Mouse (Mus musculus) CH12.LX (cell line): ENCODE measurements at regions not wholly inside any gene's neighbourhood (a gene's known extent, or its start where the extent isn't known, plus 50 kb on each side); places are given as distances from the start of the nearest gene placed in this dataset.

Experiments used
- DNase-seq: peaks from one replicate; pipeline ENCODE4 v3.0.0-alpha.2; 2013; ENCODE audit errors: extremely low read depth
- H3K27ac ChIP-seq: 2 replicates; pipeline ENCODE4 v1.5.1; 2012; ENCODE audit warnings: low read depth, mild to moderate bottlenecking, control low read depth, moderate library complexity; ENCODE audit not compliant: insufficient read depth
- H3K27me3 ChIP-seq: replicated peaks from 2 replicates; pipeline ENCODE3; 2012; ENCODE audit warnings: inconsistent platforms
- H3K36me3 ChIP-seq, 2 experiments: replicated peaks in 1 of 2; 2 replicates each; pipeline versions ENCODE3 to v1.6.1; 2012; ENCODE audit warnings: inconsistent platforms in 1 of 2, low read length in 1 of 2, mild to moderate bottlenecking in 1 of 2, mixed read lengths in 1 of 2, moderate library complexity in 1 of 2; ENCODE audit not compliant: control insufficient read depth in 1 of 2, insufficient read depth in 1 of 2
- H3K4me1 ChIP-seq, 2 experiments: 2 replicates each; pipeline ENCODE4 v1.6.1; 2012; ENCODE audit warnings: inconsistent platforms in 1 of 2, moderate library complexity in 1 of 2; ENCODE audit not compliant: insufficient read depth in 2 of 2, control insufficient read depth in 1 of 2
- H3K4me2 ChIP-seq: 2 replicates; pipeline ENCODE4 v1.6.1; 2012; ENCODE audit warnings: low read depth, mild to moderate bottlenecking, control low read depth; ENCODE audit not compliant: poor library complexity, insufficient read depth, severe bottlenecking
- H3K4me3 ChIP-seq, 3 experiments: fragments of 150-350 bp in 1 of 3; sonication (generic) in 1 of 3; replicated peaks in 1 of 3; 2 replicates each; pipeline versions ENCODE3 to v1.5.1; 2011 to 2012; ENCODE audit warnings: low read depth in 2 of 3, low read length in 2 of 3, mild to moderate bottlenecking in 2 of 3, moderate library complexity in 2 of 3, control low read depth in 1 of 3, improper control_type of control experiment in 1 of 3, inconsistent platforms in 1 of 3, mixed read lengths in 1 of 3; ENCODE audit not compliant: poor library complexity in 1 of 3
- H3K79me2 ChIP-seq: replicated peaks from 2 replicates; pipeline ENCODE4 v1.6.1; 2012; ENCODE audit warnings: mild to moderate bottlenecking, moderate library complexity; ENCODE audit not compliant: control insufficient read depth, poor library complexity, insufficient read depth, severe bottlenecking; ENCODE audit errors: extremely low read depth
- H3K9ac ChIP-seq: 2 replicates; pipeline ENCODE4 v1.6.1; 2012; ENCODE audit warnings: low read depth, mild to moderate bottlenecking, control low read depth, moderate library complexity; ENCODE audit not compliant: insufficient read depth
- H3K9me3 ChIP-seq: replicated peaks from 2 replicates; pipeline ENCODE3; 2012; ENCODE audit warnings: low read length, inconsistent platforms, mixed read lengths
- BHLHE40 ChIP-seq: IDR thresholded peaks from 2 replicates; pipeline ENCODE4 v1.6.1; 2011; ENCODE audit warnings: mild to moderate bottlenecking, low read depth, low read length, improper control_type of control experiment
- CHD1 ChIP-seq: IDR thresholded peaks from 2 replicates; pipeline ENCODE4 v1.6.1; 2012; ENCODE audit warnings: low read depth, low read length, improper control_type of control experiment, inconsistent platforms
- ELF1 ChIP-seq: IDR thresholded peaks from 2 replicates; pipeline ENCODE4 v1.6.1; 2014; ENCODE audit warnings: low read depth, mild to moderate bottlenecking, inconsistent platforms, low read length, improper control_type of control experiment
- EP300 ChIP-seq: IDR thresholded peaks from 2 replicates; pipeline ENCODE4 v1.6.1; 2011; ENCODE audit warnings: low read length, improper control_type of control experiment
- GABPA ChIP-seq: IDR thresholded peaks from 2 replicates; pipeline ENCODE4 v1.6.1; 2012; ENCODE audit warnings: low read depth, low read length, improper control_type of control experiment, inconsistent platforms; ENCODE audit not compliant: insufficient replicate concordance
- JUN ChIP-seq: IDR thresholded peaks from 2 replicates; pipeline ENCODE4 v1.6.1; 2011; ENCODE audit warnings: low read depth, mild to moderate bottlenecking, low read length, improper control_type of control experiment, moderate library complexity; ENCODE audit not compliant: insufficient read depth
- MAFK ChIP-seq: IDR thresholded peaks from 2 replicates; pipeline ENCODE4 v1.6.1; 2011; ENCODE audit warnings: low read length, improper control_type of control experiment; ENCODE audit not compliant: insufficient replicate concordance
- MAX ChIP-seq: IDR thresholded peaks from 2 replicates; pipeline ENCODE4 v1.6.1; 2011; ENCODE audit warnings: low read length, improper control_type of control experiment
- MAZ ChIP-seq: IDR thresholded peaks from 2 replicates; pipeline ENCODE4 v1.6.1; 2012; ENCODE audit warnings: low read depth, mild to moderate bottlenecking, inconsistent platforms, low read length, improper control_type of control experiment, moderate library complexity
- MEF2A ChIP-seq: IDR thresholded peaks from 2 replicates; pipeline ENCODE4 v1.6.1; 2014; ENCODE audit warnings: low read depth, mild to moderate bottlenecking, inconsistent platforms, low read length, improper control_type of control experiment, borderline replicate concordance
- MXI1 ChIP-seq: IDR thresholded peaks from 2 replicates; pipeline ENCODE4 v1.6.1; 2011; ENCODE audit warnings: mild to moderate bottlenecking, low read depth, low read length, improper control_type of control experiment
- MYC ChIP-seq: IDR thresholded peaks from 2 replicates; pipeline ENCODE4 v1.6.1; 2011; ENCODE audit warnings: low read depth, mild to moderate bottlenecking, improper control_type of control experiment, low read length
- PAX5 ChIP-seq: IDR thresholded peaks from 2 replicates; pipeline ENCODE4 v1.6.1; 2012; ENCODE audit warnings: low read length, inconsistent platforms, mixed read lengths
- SMC3 ChIP-seq: IDR thresholded peaks from 2 replicates; pipeline ENCODE4 v1.6.1; 2011; ENCODE audit warnings: low read depth, low read length, improper control_type of control experiment
- USF1 ChIP-seq: IDR thresholded peaks from 2 replicates; pipeline ENCODE4 v1.6.1; 2014; ENCODE audit warnings: low read depth, mild to moderate bottlenecking, inconsistent platforms, low read length, improper control_type of control experiment
- USF2 ChIP-seq: conservative IDR thresholded peaks from 2 replicates; pipeline ENCODE4 v1.6.1; 2011; ENCODE audit warnings: low read depth, low read length, improper control_type of control experiment
- ZKSCAN1 ChIP-seq: IDR thresholded peaks from 2 replicates; pipeline ENCODE4 v1.6.1; 2012; ENCODE audit warnings: low read depth, inconsistent platforms, low read length, improper control_type of control experiment, borderline replicate concordance
- ZMIZ1 ChIP-seq: IDR thresholded peaks from 2 replicates; pipeline ENCODE4 v1.6.1; 2012; ENCODE audit warnings: low read depth, mild to moderate bottlenecking, inconsistent platforms, low read length, improper control_type of control experiment
- ZNF384 ChIP-seq: IDR thresholded peaks from 2 replicates; pipeline ENCODE4 v1.6.1; 2012; ENCODE audit warnings: low read depth, low read length, improper control_type of control experiment, inconsistent platforms
- dilution Hi-C: fragments of 300-500 bp; cut with MboI; formaldehyde crosslinking; loops from 2 replicates; pipeline ENCODE4 v1.14.3; 2020; ENCODE audit warnings: low sequenced_read_pairs; ENCODE audit not compliant: extremely low pct_unique_long_range_greater_than_20kb, extremely low pct_ligation_motif_present
- in situ Hi-C: fragments of 300-500 bp; cut with MboI; formaldehyde crosslinking; loops from 3 replicates; pipeline ENCODE4 v1.14.3; 2019; ENCODE audit warnings: low sequenced_read_pairs, low pct_ligation_motif_present, low pct_unique_long_range_greater_than_20kb, mixed read lengths

DNA sequence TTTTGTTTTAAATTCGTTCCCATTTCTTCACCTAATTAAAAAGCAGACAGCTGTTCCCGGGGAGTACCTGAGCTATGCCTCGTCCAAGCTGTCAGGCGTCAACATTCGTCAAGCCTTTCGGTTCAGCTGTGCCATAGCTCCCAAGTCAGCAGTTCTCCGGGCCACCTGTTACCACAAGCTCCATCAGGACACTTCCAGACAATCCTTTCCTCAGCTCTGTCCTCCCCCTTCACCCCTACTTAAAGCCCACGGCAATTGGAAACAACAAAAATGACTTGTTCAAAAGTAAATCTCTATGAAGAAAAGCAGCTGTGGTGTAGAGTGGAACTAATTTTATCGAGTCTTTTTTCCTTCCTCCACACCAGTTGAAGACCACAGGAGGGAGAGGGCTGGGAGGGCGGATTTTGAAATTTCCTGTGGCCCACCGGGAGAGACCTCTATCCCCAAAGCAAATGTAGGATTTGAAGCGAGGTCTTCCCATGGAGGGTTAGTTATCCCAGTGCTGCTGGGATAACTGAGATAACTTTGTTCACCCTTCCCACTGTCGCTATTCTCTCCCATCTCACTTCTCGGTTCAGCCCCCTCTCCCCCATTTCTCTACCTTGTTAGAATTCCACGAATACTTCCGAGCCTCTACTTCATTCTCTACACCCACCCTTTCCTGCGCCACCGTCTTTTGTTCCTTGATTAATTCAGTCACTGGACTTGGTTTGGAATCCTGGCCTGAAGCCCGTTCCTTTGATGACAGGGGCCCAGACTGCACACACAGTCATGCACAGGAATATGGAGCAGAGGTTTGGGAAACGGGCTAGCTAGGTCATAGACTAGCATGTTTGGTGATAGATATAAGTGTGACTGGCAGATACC is 193.1 kb upstream of the Ccdc54 start:
- in situ Hi-C loops = no loop called here

DNA sequence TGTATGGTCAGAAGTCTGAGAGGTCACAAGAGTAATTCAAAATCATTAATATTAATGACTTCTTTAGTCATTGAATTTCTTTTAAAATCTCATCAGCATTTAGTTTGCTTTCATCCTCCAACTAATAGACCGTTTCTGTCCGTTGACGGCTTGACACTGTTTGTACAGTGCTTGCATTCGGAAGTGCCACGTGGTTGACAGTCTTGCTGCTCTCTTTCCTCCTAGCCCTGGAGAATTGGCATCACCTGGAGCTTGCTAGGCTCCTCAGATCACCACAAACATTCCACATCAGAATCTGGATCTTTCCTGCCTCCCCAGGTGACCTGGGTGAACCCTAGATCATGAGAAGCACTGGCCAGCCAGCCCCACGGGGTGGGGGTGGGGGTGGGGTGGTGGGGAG is 192.3 kb upstream of the Ccdc54 start:
- no peaks in the 10 kb centered on the region for H3K9me3 ChIP-seq
- in situ Hi-C loops = no loop called here
- DNase-seq = no peak
- H3K27me3 ChIP-seq = no peaks in the 10 kb centered on the region
- H3K4me3 ChIP-seq = no peak overlapping the region
- H3K27ac ChIP-seq = no peak overlapping the region
- peaks cover 7 to 10% of the 10 kb centered on the region in 2 experiments; a peak in 3 of 4 replicates for H3K4me1 ChIP-seq
- peak overlapping the region; percentile 76 for H3K4me2 ChIP-seq
- dilution Hi-C loops = no loop called here
- H3K36me3 ChIP-seq = no peaks in the 10 kb centered on the region
- no peaks in the 10 kb centered on the region for H3K79me2 ChIP-seq
- TF ChIP-seq MYC = peak; percentile 73; the same call in 1 of the 2 replicates
- no peak for TF ChIP-seq USF1
- peak; percentile 49; the same call in 1 of the 2 replicates for TF ChIP-seq MXI1
- peak; percentile 79; the same call in 1 of the 2 replicates for TF ChIP-seq MAX
- H3K9ac ChIP-seq = no peak overlapping the region

More for the DNA sequence above, 193.1 kb upstream of the Ccdc54 start:
- H3K27ac ChIP-seq = no peak overlapping the region
- TF ChIP-seq GABPA (no peak), JUN (no peak), CHD1 (no peak), ZNF384 (no peak), USF1 (no peak)
- DNase-seq = no peak
- no peak overlapping the region for H3K4me3 ChIP-seq
- H3K9me3 ChIP-seq = no peaks in the 10 kb centered on the region
- no peaks in the 10 kb centered on the region for H3K79me2 ChIP-seq
- H3K36me3 ChIP-seq = no peaks in the 10 kb centered on the region
- H3K4me1 ChIP-seq = peaks cover 7 to 12% of the 10 kb centered on the region in 2 experiments; a peak in 3 of 4 replicates
- H3K4me2 ChIP-seq = peak overlapping the region; percentile 76
- no peak overlapping the region for H3K9ac ChIP-seq
- dilution Hi-C loops = no loop called here
- no peaks in the 10 kb centered on the region for H3K27me3 ChIP-seq

DNA sequence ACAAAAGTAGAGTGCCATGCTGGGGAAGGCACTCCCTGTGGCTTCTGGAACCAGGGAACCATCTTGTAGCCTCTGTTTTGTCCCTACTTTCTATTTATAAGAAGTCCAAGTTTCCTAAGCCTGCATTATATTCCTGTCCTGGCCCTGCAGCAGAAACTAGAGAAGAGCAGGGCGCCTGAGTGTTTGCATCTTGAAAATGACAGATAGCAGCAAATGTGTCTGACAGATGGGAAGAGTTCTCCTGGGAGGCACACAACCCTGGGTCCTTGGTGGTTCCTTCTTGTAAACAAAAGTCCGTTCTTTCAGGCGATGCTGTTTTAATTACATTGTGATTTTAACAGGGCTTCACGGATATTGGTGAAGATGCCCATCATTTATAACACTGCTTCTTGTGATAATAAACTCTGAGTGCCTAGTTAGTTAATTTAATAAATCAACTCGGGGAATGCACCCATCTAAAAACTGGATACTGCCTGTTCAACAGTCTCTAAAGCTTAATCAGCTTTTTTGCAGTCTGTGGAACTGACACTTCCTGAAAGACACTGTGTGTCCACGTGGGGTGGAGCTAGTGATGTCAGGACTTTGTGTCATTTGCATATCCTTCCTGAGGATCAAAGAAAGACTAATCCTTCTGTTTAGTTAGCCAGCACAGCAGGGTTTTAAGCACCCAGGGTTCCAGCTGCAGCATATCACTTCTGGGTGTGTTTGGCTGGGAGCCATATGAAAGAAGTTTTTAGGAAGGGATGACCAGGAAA is 188.3 kb upstream of the Ccdc54 start:
- no peak for TF ChIP-seq ZKSCAN1
- TF ChIP-seq ELF1 = peak; percentile 73
- TF ChIP-seq MAX = peak; percentile 35; the same call in 1 of the 2 replicates
- no peak for TF ChIP-seq EP300
- TF ChIP-seq MAFK = peak; percentile 77
- no peak for TF ChIP-seq BHLHE40
- no peak for TF ChIP-seq PAX5
- 0 out of 2 replicates have a peak, but pooled peaks have one; percentile 12 for TF ChIP-seq USF2
- 0 out of 2 replicates have a peak, but pooled peaks have one; percentile 69 for TF ChIP-seq MYC
- TF ChIP-seq SMC3 = no peak
- TF ChIP-seq ZMIZ1 = no peak
- 0 out of 2 replicates have a peak, but pooled peaks have one; percentile 38 for TF ChIP-seq MAZ
- TF ChIP-seq MEF2A = no peak
- Histone ChIP-seq H3K4me1 (peaks cover 7 to 10% of the 10 kb centered on the region in 2 experiments; a peak in 3 of 4 replicates), H3K9me3 (no peaks in the 10 kb centered on the region), H3K79me2 (no peaks in the 10 kb centered on the region), H3K36me3 (no peaks in the 10 kb centered on the region), H3K27ac (no peak overlapping the region), H3K4me3 (no peak overlapping the region), H3K27me3 (no peaks in the 10 kb centered on the region), H3K4me2 (0 out of 2 replicates have a peak overlapping the region, but pooled peaks have one; percentile 5), H3K9ac (no peak overlapping the region)
- peak; percentile 27 for DNase-seq
- dilution Hi-C loops = no loop called here
- in situ Hi-C loops = no loop called here
